26 mouse cellular contexts compared by ENCODE assay signal in genomic region chr5:141289611-141290010, GRCm38 (mm10).
"Had no signal": no experiment of that assay in that cellular context is flagged by ENCODE, and none has a peak within 500 bp of the region (broad histone marks: within the 10 kb centered on the region; RNA-seq: fewer than 3 reads in every experiment).

No protein-coding gene starts in this region.

- ATAC-seq: hindbrain, postnatal 0 days; intestine, embryonic 16.5 days had no signal

- H3K9me3 ChIP-seq: heart, embryonic 13.5 days; heart, embryonic 15.5 days; hindbrain, embryonic 13.5 days; hindbrain, embryonic 15.5 days; kidney, embryonic 15.5 days; limb, embryonic 13.5 days; limb, embryonic 15.5 days; liver, embryonic 13.5 days had no signal

- H3K36me3 ChIP-seq: heart, embryonic 13.5 days; heart, embryonic 15.5 days; hindbrain, embryonic 13.5 days; hindbrain, embryonic 15.5 days; kidney, embryonic 15.5 days; limb, embryonic 13.5 days; limb, embryonic 15.5 days; liver, embryonic 13.5 days had no signal

- H3K9ac ChIP-seq: heart, embryonic 13.5 days; heart, embryonic 15.5 days; hindbrain, embryonic 13.5 days; hindbrain, embryonic 15.5 days; kidney, embryonic 15.5 days; limb, embryonic 13.5 days; limb, embryonic 15.5 days; liver, embryonic 13.5 days had no signal

- DNase-seq: gastrocnemius, postnatal 14 days; gastrocnemius, postnatal 36 days; heart, adult 11 months; heart, adult 2 months; heart, postnatal 14 days; heart, postnatal 36 days; kidney, adult 11 months; kidney, adult 2 months; kidney, adult 9 months; kidney, postnatal 14 days; kidney, postnatal 36 days; layer of hippocampus, adult 9-11 months; layer of hippocampus, postnatal 36 days; left cerebral cortex, postnatal 4 days; liver, embryonic 13.5 days had no signal

- H3K27ac ChIP-seq: heart, adult 2 months; heart, embryonic 13.5 days; heart, embryonic 15.5 days; hindbrain, embryonic 13.5 days; hindbrain, embryonic 15.5 days; hindbrain, postnatal 0 days; kidney, embryonic 15.5 days; kidney, postnatal 0 days; limb, embryonic 13.5 days; limb, embryonic 15.5 days; liver, embryonic 13.5 days had no signal

- H3K4me1 ChIP-seq: heart, embryonic 13.5 days; heart, embryonic 15.5 days; hindbrain, embryonic 13.5 days; hindbrain, embryonic 15.5 days; kidney, embryonic 15.5 days; limb, embryonic 13.5 days; limb, embryonic 15.5 days; liver, embryonic 13.5 days had no signal

- H3K4me2 ChIP-seq: heart, embryonic 11.5 days; heart, embryonic 13.5 days; heart, embryonic 15.5 days; hindbrain, embryonic 13.5 days; hindbrain, embryonic 15.5 days; kidney, embryonic 15.5 days; limb, embryonic 13.5 days; limb, embryonic 15.5 days; liver, embryonic 13.5 days had no signal

- H3K4me3 ChIP-seq: heart, adult 2 months; heart, embryonic 13.5 days; heart, embryonic 15.5 days; hindbrain, embryonic 13.5 days; hindbrain, embryonic 15.5 days; kidney, embryonic 15.5 days; limb, embryonic 13.5 days; limb, embryonic 15.5 days; liver, embryonic 13.5 days had no signal

- H3K27me3 ChIP-seq: heart, embryonic 13.5 days; heart, embryonic 15.5 days; hindbrain, embryonic 13.5 days; hindbrain, embryonic 15.5 days; kidney, embryonic 15.5 days; limb, embryonic 13.5 days; limb, embryonic 15.5 days; liver, embryonic 13.5 days had no signal
